Mouse (Mus musculus): ENCODE measurements around the gene Scn1a. TPM values are rescaled to one million over a fixed set of nuclear protein-coding genes. Genes with fewer than 3 reads are reported as not detected.

The Scn1a gene
- total and polyA plus RNA-seq, 3 experiments = 0.05 TPM; not detected in 2

DNA sequence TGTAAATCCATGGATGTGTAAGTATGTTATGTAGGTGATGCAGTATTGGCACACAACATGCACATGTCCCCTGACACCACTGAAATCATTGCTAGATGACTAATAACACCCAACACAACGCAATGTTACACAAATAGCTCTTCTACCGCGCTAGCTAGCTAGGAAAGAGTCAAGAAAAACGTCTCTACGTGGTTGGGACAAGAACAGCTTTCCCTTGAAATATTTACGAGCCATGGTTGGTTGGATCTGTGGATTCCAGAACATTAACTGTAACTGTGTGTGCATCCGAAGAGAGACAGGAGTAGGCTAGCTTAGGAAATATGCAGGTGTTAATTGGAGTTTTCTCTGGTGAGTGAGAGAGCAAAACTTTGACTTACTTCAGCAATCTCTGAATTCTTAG, 219.7 kb downstream of the Scn1a start:
- DNase-seq (ENCODE audit: low spot score) (no peak), ATAC-seq (ENCODE audit: extremely low read depth, insufficient number of reproducible peaks, low FRiP score, poor library complexity, severe bottlenecking) (no peak)
- no peak overlapping the region for H3K4me3 ChIP-seq (ENCODE audit: low read depth, low read length)

More for the DNA sequence above, 219.7 kb downstream of the Scn1a start:
- TF ChIP-seq TAL1 (conservative IDR thresholded peaks at IDR 0.05; ENCODE audit: low read depth, low read length) (no peak), CTCF (IDR thresholded peaks at IDR 0.05; ENCODE audit: low read depth, low read length) (no peak), GATA1 (IDR thresholded peaks at IDR 0.05; ENCODE audit: borderline replicate concordance, low read length) (no peak), GATA2 (IDR thresholded peaks at IDR 0.05; ENCODE audit: borderline replicate concordance, low read depth, low read length) (no peak), POLR2AphosphoS5 (IDR thresholded peaks at IDR 0.05; ENCODE audit: insufficient replicate concordance, low read depth, low read length) (no peak)
- peaks cover 16% of the 10 kb centered on the region for H3K9me3 ChIP-seq (replicated peaks)
- H3K36me3 ChIP-seq (replicated peaks) = no peaks in the 10 kb centered on the region
- no peaks in the 10 kb centered on the region for H3K4me1 ChIP-seq (ENCODE audit: insufficient read depth, low read depth, low read length)
- H3K27me3 ChIP-seq (ENCODE audit: insufficient read depth, low read length) = no peaks in the 10 kb centered on the region

Other genes with a start within 250 kb of the Scn1a start
- gene Ttc21b, start 184.2 kb downstream of the Scn1a start, total RNA-seq (2014; fragmentation: Nextera tagmentation) = not detected in 2 replicates
- 0.05 and 0.06 TPM in 2 replicates for gene Ttc21b, start 184.2 kb downstream of the Scn1a start, total RNA-seq (2017)
- gene Ttc21b, start 184.2 kb downstream of the Scn1a start, polyA plus RNA-seq (2012) = not detected in 2 replicates
- not detected in 2 replicates for gene Scn9a, start 194.1 kb upstream of the Scn1a start, total RNA-seq (2014; fragmentation: Nextera tagmentation)
- gene Scn9a, start 194.1 kb upstream of the Scn1a start, total RNA-seq (2017) = 0.06 and 0.11 TPM in 2 replicates
- gene Scn9a, start 194.1 kb upstream of the Scn1a start, polyA plus RNA-seq (2012) = not detected in 2 replicates

All from G1E (cell line).